Mouse (Mus musculus): ENCODE data around the gene Cfap77. TPM values are rescaled to one million over a fixed set of nuclear protein-coding genes. Genes with fewer than 3 reads are reported as not detected.

Cfap77 gene
- polyA plus RNA-seq, 1 experiment = 0.12 TPM

- Histone ChIP-seq H3K27me3 (ENCODE audit: control insufficient read depth, insufficient read depth, insufficient read length) (peaks cover 82% of the 10 kb centered on the region), H3K79me3 (ENCODE audit: low read depth) (no peaks in the 10 kb centered on the region), H3K36me3 (ENCODE audit: control insufficient read depth, insufficient read depth) (no peaks in the 10 kb centered on the region), H3K79me2 (ENCODE audit: control insufficient read depth, insufficient read depth) (no peaks in the 10 kb centered on the region), H3K4me3 (ENCODE audit: insufficient read depth, poor library complexity, severe bottlenecking) (no peak overlapping the region), H3ac (ENCODE audit: control insufficient read depth, insufficient read length, low read depth) (no peak overlapping the region)
- TF ChIP-seq FOSL1 (IDR thresholded peaks at IDR 0.05; ENCODE audit: insufficient read depth, low read length, poor library complexity, severe bottlenecking) = no peak
- TF ChIP-seq MAX (IDR thresholded peaks at IDR 0.05) = no peak
- TF ChIP-seq CEBPB (IDR thresholded peaks at IDR 0.05; ENCODE audit: low read depth) = no peak
- no peak for TF ChIP-seq MYOD1 (IDR thresholded peaks at IDR 0.05; ENCODE audit: control insufficient read depth, insufficient read length, low read depth)
- no peak for TF ChIP-seq MYOG (IDR thresholded peaks at IDR 0.05; ENCODE audit: control insufficient read depth, extremely low read depth, insufficient read length)
- no peak for TF ChIP-seq USF1 (IDR thresholded peaks at IDR 0.05; ENCODE audit: low read depth)
- no peak for TF ChIP-seq CTCF (IDR thresholded peaks at IDR 0.05; ENCODE audit: control insufficient read depth, insufficient read depth, insufficient read length)
These were observed 12.7 kb downstream of the Cfap77 start for GRCm38 (mm10) chr2:29042124-29042523.

- H3K79me3 ChIP-seq (ENCODE audit: low read depth) = no peaks in the 10 kb centered on the region
- no peak overlapping the region for H3ac ChIP-seq (ENCODE audit: control insufficient read depth, insufficient read length, low read depth)
- peaks cover 83% of the 10 kb centered on the region for H3K27me3 ChIP-seq (ENCODE audit: control insufficient read depth, insufficient read depth, insufficient read length)
- no peak for TF ChIP-seq USF1 (IDR thresholded peaks at IDR 0.05; ENCODE audit: low read depth)
- TF ChIP-seq CEBPB (IDR thresholded peaks at IDR 0.05; ENCODE audit: low read depth) = no peak
- no peaks in the 10 kb centered on the region for H3K79me2 ChIP-seq (ENCODE audit: control insufficient read depth, insufficient read depth)
- no peaks in the 10 kb centered on the region for H3K36me3 ChIP-seq (ENCODE audit: control insufficient read depth, insufficient read depth)
- no peak overlapping the region for H3K4me3 ChIP-seq (ENCODE audit: insufficient read depth, poor library complexity, severe bottlenecking)
These were observed 13.4 kb downstream of the Cfap77 start for GRCm38 (mm10) chr2:29041477-29041768.

- no peaks in the 10 kb centered on the region for H3K36me3 ChIP-seq (ENCODE audit: control insufficient read depth, insufficient read depth)
- no peak overlapping the region for H3K4me3 ChIP-seq (ENCODE audit: insufficient read depth, poor library complexity, severe bottlenecking)
- H3ac ChIP-seq (ENCODE audit: control insufficient read depth, insufficient read length, low read depth) = no peak overlapping the region
- TF ChIP-seq FOSL1 (IDR thresholded peaks at IDR 0.05; ENCODE audit: insufficient read depth, low read length, poor library complexity, severe bottlenecking) = no peak
- no peak for TF ChIP-seq CEBPB (IDR thresholded peaks at IDR 0.05; ENCODE audit: low read depth)
- no peak for TF ChIP-seq MYOG (IDR thresholded peaks at IDR 0.05; ENCODE audit: control insufficient read depth, extremely low read depth, insufficient read length)
- no peak for TF ChIP-seq MYOD1 (IDR thresholded peaks at IDR 0.05; ENCODE audit: control insufficient read depth, insufficient read length, low read depth)
- TF ChIP-seq MAX (IDR thresholded peaks at IDR 0.05) = no peak
- TF ChIP-seq CTCF (IDR thresholded peaks at IDR 0.05; ENCODE audit: control insufficient read depth, insufficient read depth, insufficient read length) = no peak
- TF ChIP-seq USF1 (IDR thresholded peaks at IDR 0.05; ENCODE audit: low read depth) = no peak
- peaks cover 83% of the 10 kb centered on the region for H3K27me3 ChIP-seq (ENCODE audit: control insufficient read depth, insufficient read depth, insufficient read length)
- H3K79me3 ChIP-seq (ENCODE audit: low read depth) = no peaks in the 10 kb centered on the region
- no peaks in the 10 kb centered on the region for H3K79me2 ChIP-seq (ENCODE audit: control insufficient read depth, insufficient read depth)
These were observed 14.0 kb downstream of the Cfap77 start for GRCm38 (mm10) chr2:29040594-29041476.

- no peaks in the 10 kb centered on the region for H3K36me3 ChIP-seq (ENCODE audit: control insufficient read depth, insufficient read depth)
- no peaks in the 10 kb centered on the region for H3K79me2 ChIP-seq (ENCODE audit: control insufficient read depth, insufficient read depth)
- H3K79me3 ChIP-seq (ENCODE audit: low read depth) = no peaks in the 10 kb centered on the region
- H3K4me3 ChIP-seq (ENCODE audit: insufficient read depth, poor library complexity, severe bottlenecking) = no peak overlapping the region
- peaks cover 84% of the 10 kb centered on the region for H3K27me3 ChIP-seq (ENCODE audit: control insufficient read depth, insufficient read depth, insufficient read length)
- H3ac ChIP-seq (ENCODE audit: control insufficient read depth, insufficient read length, low read depth) = no peak overlapping the region
- TF ChIP-seq MAX (IDR thresholded peaks at IDR 0.05) (no peak), FOSL1 (IDR thresholded peaks at IDR 0.05; ENCODE audit: insufficient read depth, low read length, poor library complexity, severe bottlenecking) (no peak), MYOD1 (IDR thresholded peaks at IDR 0.05; ENCODE audit: control insufficient read depth, insufficient read length, low read depth) (no peak), MYOG (IDR thresholded peaks at IDR 0.05; ENCODE audit: control insufficient read depth, extremely low read depth, insufficient read length) (no peak), CEBPB (IDR thresholded peaks at IDR 0.05; ENCODE audit: low read depth) (no peak), USF1 (IDR thresholded peaks at IDR 0.05; ENCODE audit: low read depth) (no peak), CTCF (IDR thresholded peaks at IDR 0.05; ENCODE audit: control insufficient read depth, insufficient read depth, insufficient read length) (no peak)
These were observed 15.1 kb downstream of the Cfap77 start for GRCm38 (mm10) chr2:29039741-29040140.

- Histone ChIP-seq H3K27me3 (ENCODE audit: control insufficient read depth, insufficient read depth, insufficient read length) (peaks cover 72% of the 10 kb centered on the region), H3ac (ENCODE audit: control insufficient read depth, insufficient read length, low read depth) (no peak overlapping the region), H3K36me3 (ENCODE audit: control insufficient read depth, insufficient read depth) (no peaks in the 10 kb centered on the region), H3K4me3 (ENCODE audit: insufficient read depth, poor library complexity, severe bottlenecking) (no peak overlapping the region), H3K79me3 (ENCODE audit: low read depth) (no peaks in the 10 kb centered on the region), H3K79me2 (ENCODE audit: control insufficient read depth, insufficient read depth) (no peaks in the 10 kb centered on the region)
- TF ChIP-seq MAX (IDR thresholded peaks at IDR 0.05) (no peak), USF1 (IDR thresholded peaks at IDR 0.05; ENCODE audit: low read depth) (no peak), MYOD1 (IDR thresholded peaks at IDR 0.05; ENCODE audit: control insufficient read depth, insufficient read length, low read depth) (no peak), FOSL1 (IDR thresholded peaks at IDR 0.05; ENCODE audit: insufficient read depth, low read length, poor library complexity, severe bottlenecking) (no peak), MYOG (IDR thresholded peaks at IDR 0.05; ENCODE audit: control insufficient read depth, extremely low read depth, insufficient read length) (no peak), CTCF (IDR thresholded peaks at IDR 0.05; ENCODE audit: control insufficient read depth, insufficient read depth, insufficient read length) (no peak)
These were observed 19.2 kb downstream of the Cfap77 start for GRCm38 (mm10) chr2:29035698-29036097.
